Mouse (Mus musculus) cerebral cortex, adult 2 months (tissue): ENCODE results near the gene Cygb.

Source experiments
- WGBS: fragments of 180-500 bp; shearing (Covaris S2); methylation state at CpG from one replicate; pipeline ENCODE4 v1.1.7; 2018; 5-methylcytosine and 5-hydroxymethylcytosine counted together

Cygb gene

DNA sequence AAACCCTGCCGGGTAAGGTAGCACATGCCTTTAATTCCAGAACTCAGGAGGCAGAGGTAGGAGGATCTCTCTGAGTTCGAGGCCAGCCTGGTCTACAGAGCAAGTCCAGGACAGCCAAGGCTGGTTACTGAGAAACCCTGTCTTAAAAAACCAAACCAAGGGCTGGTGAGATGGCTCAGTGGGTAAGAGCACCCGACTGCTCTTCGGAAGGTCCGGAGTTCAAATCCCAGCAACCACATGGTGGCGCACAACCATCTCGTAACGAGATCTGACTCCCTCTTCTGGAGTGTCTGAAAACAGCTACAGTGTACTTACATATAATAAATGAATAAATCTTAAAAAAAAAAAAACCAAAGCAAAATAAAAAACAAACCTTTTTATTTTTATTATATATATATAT, 17.5 kb downstream of the Cygb start:
- 75% methylated on average over 8 of the region's 8 CpGs for WGBS

DNA sequence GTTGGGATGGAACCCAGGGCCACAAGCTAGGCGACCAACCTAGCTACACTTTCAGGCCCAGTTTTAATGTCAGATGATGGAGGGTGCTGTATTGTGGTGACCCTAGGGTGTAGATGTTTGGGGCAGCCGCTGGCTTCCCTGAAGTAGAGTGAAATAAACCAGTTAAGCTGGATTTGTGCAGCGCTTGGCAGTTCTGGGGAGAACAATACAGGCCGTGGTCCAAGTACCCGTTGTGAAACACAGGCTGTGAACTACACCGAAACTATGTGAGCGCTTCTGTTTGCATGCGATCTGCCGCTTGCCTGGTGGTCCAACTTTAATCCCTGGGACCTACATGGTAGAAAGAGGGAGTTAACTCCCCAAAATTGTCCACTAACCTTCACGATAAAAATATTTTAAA, 21.2 kb downstream of the Cygb start:
- WGBS = 74% methylated on average over 10 of the region's 10 CpGs

DNA sequence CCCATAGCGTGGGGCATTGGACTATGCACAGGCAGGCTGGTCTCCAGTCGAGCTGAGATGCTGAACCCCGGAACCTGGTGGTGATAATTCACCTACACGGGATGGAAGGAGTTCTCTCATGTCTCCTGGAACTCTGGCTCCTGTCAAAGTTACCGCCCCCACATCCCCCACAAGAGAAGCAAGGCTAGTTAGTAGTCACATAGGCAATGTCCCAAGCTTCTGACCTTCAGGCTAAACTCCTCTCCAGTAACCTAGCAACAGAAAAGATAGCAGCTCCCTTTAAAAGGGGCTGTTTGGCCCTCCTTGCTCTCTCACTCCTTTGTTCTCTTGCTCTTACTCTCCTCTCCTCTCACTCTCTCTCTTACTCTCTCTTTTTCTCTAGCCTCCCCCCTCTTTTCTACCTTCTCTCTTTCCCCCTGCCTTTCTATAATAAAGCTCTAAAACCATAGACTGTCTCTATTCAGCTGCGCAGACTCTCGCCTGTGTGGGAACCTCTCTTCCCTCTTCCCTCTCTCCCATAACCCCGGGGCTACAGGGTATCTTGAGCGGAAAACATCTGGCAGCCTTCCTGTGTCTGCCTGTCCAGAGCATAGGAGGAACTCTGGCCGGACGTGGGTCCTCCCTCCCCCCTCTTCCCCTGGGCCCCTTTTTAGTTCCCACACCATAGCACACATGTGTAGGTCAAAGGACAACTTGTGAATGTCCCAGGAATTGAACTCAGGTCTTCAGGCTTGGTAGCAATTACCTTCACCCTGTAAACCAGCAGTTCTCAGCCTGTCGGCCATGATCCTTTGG, 23.7 kb downstream of the Cygb start:
- 67% methylated on average over 12 of the region's 12 CpGs for WGBS

DNA sequence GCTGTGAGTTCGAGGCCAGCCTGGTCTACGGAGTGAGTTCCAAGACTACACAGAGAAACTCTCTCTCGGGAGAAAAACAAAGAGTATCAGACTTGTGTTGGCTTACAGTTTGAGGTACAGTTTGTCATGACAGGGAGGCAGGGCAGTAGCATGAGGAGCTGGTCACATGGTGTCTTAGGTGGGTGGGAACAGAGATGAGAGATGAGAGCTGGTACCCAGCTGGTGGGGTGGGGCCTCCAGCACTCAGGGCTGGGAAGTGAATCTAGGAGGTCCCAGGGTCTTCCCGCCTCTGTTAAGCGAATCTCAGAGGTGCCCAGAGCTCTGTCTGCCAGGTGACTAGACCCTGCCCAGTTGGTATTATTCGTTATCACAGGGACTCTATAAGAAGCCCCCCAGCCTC, 24.6 kb downstream of the Cygb start:
- WGBS = 88% methylated on average over 6 of the region's 6 CpGs

DNA sequence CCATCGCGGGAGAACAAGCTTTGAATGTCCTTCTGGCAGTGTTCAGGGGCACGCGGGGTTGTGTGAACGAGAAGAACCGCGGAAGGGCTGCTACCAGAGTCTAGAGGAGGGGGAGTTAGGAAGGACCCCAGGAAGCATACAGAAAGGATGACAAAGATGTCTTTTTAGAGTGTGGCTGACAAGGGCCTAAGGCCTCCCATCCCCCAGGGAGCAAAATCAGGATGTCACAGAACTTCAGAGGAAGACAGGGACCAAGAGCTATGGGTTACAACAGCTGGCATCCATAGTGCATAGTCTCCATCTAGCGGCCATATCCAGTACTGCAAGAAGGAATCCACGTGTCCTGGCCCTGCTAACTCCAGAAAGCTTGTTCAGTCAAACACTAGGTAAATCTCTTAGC, 25.4 kb downstream of the Cygb start:
- WGBS = 47% methylated on average over 9 of the region's 9 CpGs

DNA sequence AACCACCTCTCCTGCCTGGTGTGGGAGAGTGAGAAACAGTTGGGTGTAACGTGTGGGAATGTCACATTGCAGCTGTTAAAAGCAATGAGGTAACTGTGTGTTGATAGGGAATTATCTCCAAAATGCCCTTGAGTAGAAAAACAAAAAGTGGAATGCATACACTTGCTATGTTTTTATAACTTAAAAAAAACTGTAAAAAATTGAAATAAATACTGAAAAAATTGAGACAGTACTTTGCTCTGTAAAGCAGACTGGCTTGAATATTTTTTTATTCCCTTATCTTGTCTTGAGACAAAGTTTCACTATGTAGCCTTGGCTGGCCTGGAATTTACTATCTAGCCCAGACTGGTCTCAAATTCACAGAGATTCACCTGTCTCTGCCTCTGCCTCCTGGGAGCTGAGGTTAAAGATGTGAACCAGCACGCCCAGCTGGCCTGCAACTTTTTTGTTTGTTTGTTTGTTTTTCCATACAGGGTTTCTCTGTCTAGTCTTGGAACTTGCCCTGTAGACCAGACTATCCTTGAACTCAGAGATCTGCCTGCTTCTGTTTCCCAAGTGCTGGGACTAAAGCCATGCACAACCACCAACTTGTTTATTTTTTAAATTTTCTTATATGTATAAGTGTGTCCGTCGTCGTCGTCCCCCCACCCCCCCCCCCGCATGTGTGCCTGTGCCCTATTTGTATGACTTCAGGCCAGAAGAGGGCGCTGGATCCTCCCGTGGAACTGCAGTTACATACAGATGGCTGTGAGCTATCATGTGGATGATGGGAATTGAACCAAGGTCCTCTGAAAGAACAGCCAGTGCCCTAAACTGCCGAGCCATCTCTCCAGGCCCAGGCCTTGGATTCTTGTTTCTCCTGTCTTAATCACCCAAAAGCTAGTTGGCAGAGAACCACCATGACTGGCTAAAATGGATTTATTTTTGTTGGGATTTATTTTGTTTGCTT, 26.8 kb downstream of the Cygb start:
- 38% methylated on average over 10 of the region's 10 CpGs for WGBS

DNA sequence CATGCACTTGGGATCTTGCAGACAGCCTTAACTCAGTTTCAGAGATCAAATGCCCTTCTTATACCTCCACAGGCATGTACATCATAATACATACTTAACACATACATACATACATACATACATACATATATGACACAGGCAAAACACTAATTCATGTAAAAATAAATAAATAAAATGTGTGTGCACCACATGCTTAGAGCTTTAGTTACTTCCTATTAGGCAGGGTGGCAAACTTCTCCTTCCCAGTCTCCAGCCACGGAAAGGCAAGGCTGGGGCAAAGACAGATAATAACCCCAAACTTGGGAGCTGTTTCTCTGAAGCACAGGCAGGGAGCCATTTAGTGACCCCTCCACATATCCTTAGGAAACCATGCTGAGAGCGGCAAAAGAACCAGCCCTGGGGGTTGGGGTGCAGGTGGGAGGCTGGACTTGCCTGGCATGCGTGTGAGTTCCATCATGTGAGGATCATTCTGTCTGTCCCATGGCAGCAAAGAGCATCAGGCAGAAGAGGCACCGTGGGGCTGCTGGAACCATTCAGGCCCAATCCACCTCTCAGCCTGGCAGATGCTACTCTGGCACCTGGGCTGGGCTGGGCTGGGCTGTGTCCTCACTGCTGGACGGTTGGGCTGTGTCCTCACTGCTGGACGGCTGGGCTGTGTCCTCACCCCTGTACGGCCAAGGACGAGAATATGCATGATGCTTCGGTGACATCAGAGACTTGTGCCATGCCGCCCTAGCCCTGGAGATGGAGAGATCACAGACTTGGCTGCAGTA, 27.6 kb downstream of the Cygb start, which contains the start of gene Rhbdf2:
Gene Rhbdf2, minus strand, starts transcription at position 721 of the 773 bp plus-strand sequence.
- WGBS = 84% methylated on average over 10 of the region's 10 CpGs

DNA sequence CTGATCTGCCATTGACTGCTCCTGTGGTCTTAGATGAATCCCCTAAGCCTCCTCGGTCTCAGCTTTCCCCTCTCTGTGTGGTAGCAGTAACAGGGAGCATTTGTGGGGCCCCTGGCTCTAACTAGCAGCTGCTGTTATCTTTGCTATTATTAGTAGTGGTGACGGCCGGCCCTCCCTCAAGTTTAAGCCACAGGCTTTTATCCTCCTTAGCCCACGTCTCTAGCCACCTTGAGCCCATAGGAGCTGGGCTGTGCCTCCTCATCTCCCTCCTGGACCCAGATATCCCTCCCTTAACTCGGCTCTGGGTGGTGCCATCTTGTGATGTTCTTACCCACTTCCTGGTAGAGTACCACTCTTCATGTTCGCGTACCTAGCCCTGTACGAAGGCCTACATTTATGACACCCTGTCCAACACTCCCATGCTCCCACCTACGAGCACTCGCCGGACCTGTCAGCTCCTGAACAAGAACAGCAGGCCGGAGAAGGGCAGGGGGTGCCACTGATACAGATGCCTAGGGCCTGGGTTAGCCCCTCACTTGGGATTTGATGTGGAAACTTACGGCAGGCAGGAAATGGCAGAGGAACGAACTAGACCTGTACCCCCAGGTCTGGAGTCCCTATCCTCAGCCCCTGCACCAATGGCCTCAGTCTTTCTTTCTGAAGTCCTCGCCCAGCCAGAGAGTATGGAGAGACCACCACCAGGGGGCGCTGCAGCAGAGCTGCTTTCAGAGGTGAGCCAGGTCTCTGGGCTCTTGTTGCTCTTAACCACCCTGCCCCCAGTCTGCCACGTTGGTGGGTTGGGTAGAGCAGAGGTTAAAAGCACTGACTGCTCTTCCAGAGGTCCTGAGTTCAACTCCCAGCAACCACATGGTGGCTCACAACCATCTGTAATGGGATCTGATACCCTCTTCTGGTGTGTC, 28.8 kb downstream of the Cygb start:
- WGBS = 82% methylated on average over 17 of the region's 17 CpGs

DNA sequence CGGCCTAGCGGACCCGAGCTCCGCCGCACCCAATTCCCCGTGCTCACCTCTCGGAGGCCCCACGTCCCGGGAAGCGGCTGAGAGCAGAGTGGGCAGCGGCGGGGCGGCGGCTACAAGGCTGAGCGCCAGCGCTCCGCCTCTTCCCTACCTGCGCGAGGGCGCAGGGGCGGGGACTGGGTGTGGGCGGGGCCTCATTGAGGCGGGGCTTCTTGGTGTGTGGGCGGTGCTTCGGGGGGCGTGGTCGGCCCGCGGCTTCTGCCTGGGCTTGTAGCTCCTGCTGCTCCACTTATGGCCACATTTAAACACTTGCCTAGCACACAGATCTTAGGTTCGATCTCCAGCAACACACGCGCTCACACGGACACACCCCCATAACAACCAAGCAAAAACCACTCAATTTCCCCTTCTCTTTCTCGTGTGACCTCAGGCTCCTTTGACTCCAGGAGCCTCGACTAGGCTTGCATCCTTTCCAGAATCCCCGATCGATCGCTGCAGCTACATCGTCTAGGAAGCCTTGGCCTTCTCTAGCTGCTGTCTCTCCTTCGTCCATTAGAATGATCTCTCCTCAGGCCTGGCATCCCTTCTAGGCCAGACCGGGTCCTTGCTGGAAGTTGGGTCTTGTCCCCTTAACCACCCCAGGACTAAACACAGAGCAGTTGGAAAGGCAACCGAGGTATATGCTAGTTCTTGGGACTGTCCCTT, 29.8 kb downstream of the Cygb start:
- 14% methylated on average over 41 of the region's 42 CpGs for WGBS

DNA sequence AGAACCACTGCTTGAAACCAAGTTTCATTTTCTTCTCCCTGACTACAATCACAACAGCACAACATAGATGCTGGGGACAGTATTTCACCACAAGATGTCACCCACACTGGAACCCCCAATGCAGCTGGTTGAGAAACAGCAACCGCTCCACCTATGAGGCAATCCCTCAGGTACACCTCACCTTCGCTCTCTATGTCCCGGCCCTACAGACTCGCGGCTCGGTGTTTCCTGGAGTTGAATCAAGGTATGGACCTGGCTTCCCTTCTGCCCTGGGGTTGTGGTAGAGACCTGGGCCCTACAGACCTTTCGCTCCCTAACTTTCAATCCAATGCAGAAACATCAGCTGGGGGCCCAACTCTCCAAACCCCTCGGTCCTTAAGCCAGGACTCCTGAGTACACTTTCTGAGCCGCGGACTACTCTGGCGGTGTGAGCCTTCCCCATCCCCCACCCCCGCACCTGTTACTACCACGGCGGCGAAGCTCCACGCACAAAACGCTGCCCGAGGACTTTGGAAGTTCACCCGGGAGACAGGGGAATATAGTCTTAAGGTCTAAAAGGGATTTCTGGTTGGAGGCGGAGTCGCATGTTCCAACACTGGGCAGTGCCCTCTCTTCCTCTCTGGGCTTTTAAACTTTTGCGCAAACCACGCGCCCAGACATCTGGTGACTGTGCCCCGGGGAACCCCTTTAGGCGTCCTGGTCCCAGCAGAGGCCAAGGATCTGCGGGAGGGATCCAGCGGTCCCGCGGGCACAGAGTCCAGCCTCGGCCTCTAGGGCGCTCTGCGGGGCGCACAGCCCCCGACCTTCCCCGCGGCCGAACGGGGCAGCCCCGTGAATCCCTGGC, 30.6 kb downstream of the Cygb start:
- WGBS = 18% methylated on average over 40 of the region's 40 CpGs

DNA sequence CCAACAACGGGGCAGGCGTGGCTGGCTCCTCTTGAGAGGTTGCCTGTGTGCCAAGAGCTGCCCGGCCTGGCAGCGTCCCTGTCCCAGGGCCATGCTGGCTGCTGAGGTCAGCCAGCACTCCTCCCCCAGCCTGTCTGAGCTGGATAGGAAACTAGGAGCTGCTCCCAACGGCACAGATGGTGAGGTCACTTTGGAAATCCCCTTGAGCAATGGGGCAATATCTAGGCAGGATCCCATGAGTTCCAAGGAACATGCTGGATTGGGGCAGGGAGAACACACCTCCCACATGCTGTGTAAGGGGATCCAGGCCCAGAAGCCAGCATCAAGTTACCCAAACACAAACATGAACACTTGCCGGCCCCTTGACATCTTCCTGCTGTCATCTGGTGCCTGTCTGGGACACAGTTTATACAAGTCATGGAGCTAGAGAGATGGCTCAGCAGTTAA, 32.8 kb downstream of the Cygb start:
- WGBS = 43% methylated on average over 6 of the region's 6 CpGs

DNA sequence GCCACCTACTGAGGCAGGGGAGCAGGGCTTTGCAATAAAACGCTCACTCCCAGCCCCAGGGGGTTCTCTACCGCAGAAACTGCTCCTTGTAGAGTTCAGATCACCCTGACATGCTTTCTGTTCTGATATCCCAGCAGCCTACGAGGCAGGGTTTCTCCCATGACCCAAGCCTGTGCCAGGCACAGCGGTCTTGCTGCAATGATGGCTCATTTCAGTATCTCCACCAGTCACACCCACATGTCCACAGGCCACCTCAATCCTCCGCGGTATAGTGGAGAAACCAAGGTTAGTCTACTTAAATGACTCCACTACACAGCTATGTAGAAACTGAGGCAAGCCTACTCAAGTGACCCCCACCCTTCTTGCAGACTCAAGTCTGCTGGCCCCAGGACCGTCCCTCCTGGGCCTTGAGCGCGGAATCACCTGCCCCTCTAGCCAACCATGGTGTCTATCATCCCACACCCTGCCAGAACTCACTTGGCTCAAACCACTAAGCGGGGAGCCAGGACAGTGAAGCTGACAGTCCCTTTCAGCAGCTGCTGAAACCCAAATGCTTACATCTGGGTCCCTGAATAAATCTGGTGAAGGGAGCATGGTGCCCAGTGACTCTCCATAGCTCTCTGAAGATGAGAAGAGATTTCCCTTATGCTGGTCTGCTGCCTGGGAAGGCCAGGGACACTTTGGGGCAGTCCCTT, 33.4 kb downstream of the Cygb start:
- WGBS = 82% methylated on average over 10 of the region's 10 CpGs

DNA sequence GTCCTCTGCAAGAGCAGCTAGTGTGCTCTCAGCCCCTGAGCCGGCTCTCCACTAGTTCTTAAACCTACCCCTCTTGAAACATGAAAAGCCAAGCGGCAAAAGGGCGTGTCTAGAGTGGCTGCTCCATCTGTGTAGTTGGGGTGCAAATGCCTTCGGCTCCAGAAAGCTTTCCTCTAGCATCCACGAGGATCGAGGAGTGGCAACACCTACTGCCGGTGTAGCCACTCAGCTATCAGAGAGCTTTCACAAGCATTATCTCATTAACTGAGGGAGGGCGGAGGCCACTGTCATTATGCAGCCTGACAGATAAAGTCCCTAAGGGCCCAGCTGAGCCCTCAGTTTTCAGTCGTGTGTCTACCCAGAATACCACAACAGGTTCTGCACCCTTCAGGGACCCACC, 34.0 kb downstream of the Cygb start:
- 64% methylated on average over 9 of the region's 9 CpGs for WGBS

DNA sequence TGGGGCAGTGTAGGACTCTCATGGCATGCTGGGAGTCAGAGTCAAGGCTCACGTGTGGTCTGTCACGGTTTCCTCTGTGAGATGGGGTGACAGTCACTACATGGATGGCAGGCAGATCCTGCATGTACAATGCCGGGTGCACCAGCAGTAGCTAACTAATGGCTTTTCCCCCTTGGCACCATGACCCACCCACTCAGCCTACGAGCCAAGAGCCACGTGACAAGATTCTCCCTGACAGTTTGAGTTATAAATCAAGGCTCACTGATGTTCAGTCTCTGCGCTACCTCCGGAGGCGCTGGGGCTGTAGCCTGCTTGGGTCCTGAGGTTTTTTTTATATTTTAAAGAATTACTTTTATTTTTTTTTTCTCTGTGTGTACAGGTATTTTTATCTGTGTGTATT, 34.6 kb downstream of the Cygb start:
- WGBS = 62% methylated on average over 8 of the region's 8 CpGs

DNA sequence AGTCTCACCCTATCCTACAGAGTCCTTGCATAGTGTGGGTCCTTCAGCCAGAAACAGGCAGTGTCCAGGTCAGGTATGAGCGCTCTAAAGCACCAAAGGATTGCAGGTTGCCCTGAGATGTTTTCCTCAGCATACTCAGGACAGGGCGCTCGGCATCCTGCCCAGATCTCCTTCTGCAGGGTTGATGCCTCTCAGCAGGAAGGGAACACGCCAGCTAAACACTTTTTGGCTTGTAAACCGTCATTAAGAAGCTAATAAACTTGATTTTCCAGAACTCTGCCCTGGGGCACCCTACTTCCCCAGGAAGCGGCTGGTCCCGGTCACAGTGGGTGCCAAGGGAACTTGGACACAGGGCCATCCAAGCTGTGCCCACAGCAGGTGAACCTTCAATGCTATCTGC, 35.0 kb downstream of the Cygb start:
- WGBS = 75% methylated on average over 7 of the region's 7 CpGs

DNA sequence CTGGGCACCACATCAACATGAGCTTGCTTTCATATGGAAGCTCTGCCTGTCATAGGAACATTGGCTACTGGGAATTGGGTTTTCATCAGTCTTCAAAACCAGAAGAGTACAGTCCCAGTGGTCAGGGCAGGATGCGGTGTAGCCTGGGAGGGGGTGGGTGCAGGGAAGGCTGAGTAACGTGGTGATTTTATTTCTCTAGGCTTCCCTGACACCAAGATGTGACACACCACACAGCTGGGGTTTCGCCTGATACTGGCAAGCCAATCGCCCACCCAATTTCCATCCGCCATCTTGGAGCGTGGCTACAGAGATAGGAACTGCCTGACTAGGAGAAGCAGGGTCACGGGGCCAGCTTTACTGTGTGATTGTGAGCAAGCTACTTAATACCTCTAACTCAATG, 35.4 kb downstream of the Cygb start:
- WGBS = 93% methylated on average over 7 of the region's 7 CpGs

DNA sequence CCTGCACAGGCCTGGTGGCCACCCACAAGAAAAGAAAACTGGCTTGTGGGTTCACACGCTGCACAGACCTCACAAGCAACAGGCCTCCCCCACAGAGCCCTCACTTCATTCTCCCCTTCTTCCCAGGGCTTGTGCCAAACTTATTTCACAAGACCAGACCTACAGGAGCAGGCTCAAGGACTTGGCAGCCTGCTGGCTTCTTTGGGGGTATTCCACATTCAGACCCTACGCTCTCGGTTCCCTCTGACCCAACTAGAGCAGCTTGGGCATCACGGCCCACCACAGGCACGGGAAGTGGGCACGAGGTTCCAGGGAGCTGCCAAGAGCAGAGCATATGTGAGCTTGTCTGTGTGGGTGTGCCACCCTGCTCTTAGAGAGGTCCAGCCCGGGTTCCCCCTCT, 36.5 kb downstream of the Cygb start:
- 48% methylated on average over 7 of the region's 7 CpGs for WGBS

DNA sequence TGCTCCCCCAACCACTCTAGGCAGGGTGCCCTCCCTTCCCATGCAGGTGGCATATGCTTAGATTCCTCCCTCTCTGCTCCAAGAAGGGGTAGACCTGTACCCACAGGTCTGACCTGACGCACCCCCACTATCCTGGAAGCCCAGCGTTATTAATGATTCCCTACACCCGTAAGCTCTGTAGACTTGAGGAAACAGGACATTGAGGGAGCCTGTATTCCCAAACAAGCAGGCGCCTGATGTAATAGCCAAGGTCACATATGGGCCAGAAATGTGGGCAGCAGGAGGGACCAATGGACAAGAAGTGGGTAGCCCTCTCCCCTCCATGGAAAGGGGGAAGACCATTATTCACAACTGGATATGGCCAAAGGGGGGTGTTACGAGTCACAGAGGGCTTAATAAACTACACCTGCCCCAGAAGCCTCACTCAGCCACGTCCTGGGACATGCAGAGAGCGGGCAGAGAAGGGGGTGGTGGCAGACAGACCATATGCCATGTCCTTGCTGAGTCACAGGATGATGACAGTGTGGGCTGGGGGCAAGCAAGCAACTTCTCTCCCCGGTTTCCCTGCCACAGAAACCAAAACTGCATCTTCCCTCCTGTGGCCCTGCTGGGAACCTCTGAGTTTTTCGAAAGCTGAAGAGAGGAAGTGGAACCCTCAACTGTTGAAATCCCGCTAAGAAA, 37.5 kb downstream of the Cygb start:
- WGBS = 79% methylated on average over 10 of the region's 10 CpGs
